Mouse (Mus musculus) brain, embryonic 14.5 days (tissue): ENCODE measurements around the gene Twnk.

ENCODE experiments used
- CTCF ChIP-seq: fragments of 200-500 bp; IDR thresholded peaks from 2 replicates; pipeline ENCODE4 v1.5.1; 2012; ENCODE audit warnings: inconsistent platforms, mild to moderate bottlenecking, moderate library complexity, borderline replicate concordance; ENCODE audit not compliant: insufficient read depth, insufficient read length; ENCODE audit errors: extremely low read depth
- POLR2A ChIP-seq: fragments of 200-500 bp; IDR thresholded peaks from 2 replicates; pipeline ENCODE4 v1.6.1; 2012; ENCODE audit warnings: mild to moderate bottlenecking, inconsistent platforms, borderline replicate concordance; ENCODE audit not compliant: poor library complexity, insufficient read depth, insufficient read length, severe bottlenecking; ENCODE audit errors: extremely low read depth

DNA sequence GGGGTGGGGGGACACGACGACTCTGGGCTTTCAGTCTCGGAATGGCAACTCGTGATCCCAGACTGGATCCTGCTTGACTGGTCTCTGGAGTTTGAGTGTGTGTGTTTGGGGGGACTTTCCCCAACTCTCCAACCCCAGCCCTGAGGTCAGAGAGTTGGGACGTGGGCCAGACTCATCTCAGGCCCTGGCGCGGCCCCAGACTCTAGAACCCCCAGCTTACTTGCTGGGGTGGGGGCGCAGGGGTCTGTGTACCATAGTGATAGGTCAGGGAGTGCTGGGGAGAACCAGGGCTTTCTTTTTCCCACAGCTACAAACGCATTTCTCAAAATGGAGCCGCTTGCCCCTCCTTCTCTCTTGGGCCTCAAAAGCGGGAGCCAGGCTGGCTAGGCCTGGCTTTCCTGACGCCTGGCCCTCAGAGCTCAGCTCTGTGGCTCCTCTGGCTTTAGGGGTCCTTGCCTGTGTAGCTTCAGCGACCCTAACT, 12.9 kb downstream of the Twnk start:
- TF ChIP-seq CTCF (no peak), POLR2A (no peak)
